Mouse (Mus musculus): ENCODE data around the gene Cmtm4. TPM values are rescaled to one million over a fixed set of nuclear protein-coding genes. Genes with fewer than 3 reads are reported as not detected.
"Not testable (repeated sequence)": the region's sequence is repeated elsewhere in the genome, so short reads cannot be mapped to it uniquely, and the experiment has no call there.

Cmtm4 gene
- polyA plus RNA-seq, 1 experiment = 45.7 TPM

DNA sequence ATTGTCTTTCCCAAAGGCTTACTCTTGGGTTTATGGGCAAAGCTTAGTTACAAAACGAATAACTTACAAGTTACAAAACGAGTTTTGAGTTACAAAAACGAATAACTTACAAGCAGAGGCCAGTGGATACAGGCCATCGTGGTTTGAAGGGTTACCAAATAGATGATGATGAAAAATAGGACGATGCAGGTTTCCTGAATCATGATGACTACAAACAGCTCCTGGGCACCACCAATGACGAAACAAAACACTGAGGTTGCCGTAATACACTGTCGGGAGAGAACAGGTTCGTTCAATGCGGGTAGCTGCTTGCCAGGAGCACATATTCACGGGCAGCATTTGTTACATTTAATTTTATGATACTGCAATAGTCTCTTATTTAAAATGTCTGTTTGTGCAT lies 90.6 kb downstream of the Cmtm4 start:
- H3K4me3 ChIP-seq (ENCODE audit: insufficient read depth, low read length) = no peak overlapping the region
- TF ChIP-seq POLR2A (IDR thresholded peaks at IDR 0.05; ENCODE audit: extremely low read depth, insufficient read depth, low read length) = no peak
- no peak for TF ChIP-seq CTCF (IDR thresholded peaks at IDR 0.05; ENCODE audit: extremely low read depth, insufficient read depth, low read length)
- no peak overlapping the region for H3K27ac ChIP-seq (ENCODE audit: insufficient read depth, low read length)
- H3K4me1 ChIP-seq (ENCODE audit: control insufficient read depth, insufficient read depth, low read length) = no peaks in the 10 kb centered on the region

- H3K4me3 ChIP-seq (ENCODE audit: insufficient read depth, low read length); H3K27ac ChIP-seq (ENCODE audit: insufficient read depth, low read length); H3K4me1 ChIP-seq (ENCODE audit: control insufficient read depth, insufficient read depth, low read length): not testable (repeated sequence)
Measured at GRCm38 (mm10) chr8:104302536-104302935, 93.1 kb downstream of the Cmtm4 start.

DNA sequence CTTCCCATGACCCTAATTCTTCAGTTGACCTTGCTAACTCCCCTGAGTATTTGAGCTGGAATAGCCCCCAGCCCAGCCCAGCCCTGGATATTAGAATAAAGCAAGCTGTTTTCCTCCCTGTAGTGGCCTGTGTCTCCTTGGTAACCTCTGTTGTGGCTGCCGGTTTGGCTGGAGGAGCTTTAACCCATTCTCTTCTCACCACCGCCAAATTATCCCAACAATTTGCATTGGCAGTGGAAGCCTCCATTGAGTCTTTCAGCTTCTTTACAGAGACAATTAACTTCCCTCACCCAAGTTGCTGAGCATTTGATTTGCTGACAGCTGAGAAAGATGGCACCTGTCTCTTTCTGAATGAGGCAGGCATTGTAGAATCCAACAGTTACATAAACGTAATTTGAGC lies 94.0 kb downstream of the Cmtm4 start:
- H3K4me1 ChIP-seq (ENCODE audit: control insufficient read depth, insufficient read depth, low read length); H3K4me3 ChIP-seq (ENCODE audit: insufficient read depth, low read length); H3K27ac ChIP-seq (ENCODE audit: insufficient read depth, low read length): not testable (repeated sequence)

Other genes with a start within 250 kb of the Cmtm4 start
- 24.7 and 25.0 TPM in 2 replicates for gene Bean1, start 225.4 kb downstream of the Cmtm4 start, polyA plus RNA-seq (2012; rRNA removed)
- gene Tk2, start 147.2 kb downstream of the Cmtm4 start, polyA plus RNA-seq (2012; rRNA removed) = 46.7 and 48.6 TPM in 2 replicates
- 11.4 and 12.4 TPM in 2 replicates for gene Cklf, start 144.9 kb downstream of the Cmtm4 start, polyA plus RNA-seq (2012; rRNA removed)
- gene Cmtm2a, start 102.6 kb downstream of the Cmtm4 start, polyA plus RNA-seq (2012; rRNA removed) = not detected in 2 replicates
- not detected in 2 replicates for gene Gm45711, start 85.7 kb downstream of the Cmtm4 start, polyA plus RNA-seq (2012; rRNA removed)
- gene Cmtm1, start 85.7 kb downstream of the Cmtm4 start, polyA plus RNA-seq (2012; rRNA removed) = not detected in 2 replicates
- gene Gm11020, start 74.2 kb downstream of the Cmtm4 start, polyA plus RNA-seq (2012; rRNA removed) = not detected in 2 replicates
- gene Cmtm2b, start 73.6 kb downstream of the Cmtm4 start, polyA plus RNA-seq (2012; rRNA removed) = not detected in 2 replicates
- 19.8 and 20.4 TPM in 2 replicates for gene Cmtm3, start 56.4 kb downstream of the Cmtm4 start, polyA plus RNA-seq (2012; rRNA removed)
- gene Dync1li2, start 47.2 kb upstream of the Cmtm4 start, polyA plus RNA-seq (2012; rRNA removed) = 161 and 170 TPM in 2 replicates
- 0.69 and 1.2 TPM in 2 replicates for gene Terb1, start 114.1 kb upstream of the Cmtm4 start, polyA plus RNA-seq (2012; rRNA removed)
- 75.4 and 76.2 TPM in 2 replicates for gene Nae1, start 138.8 kb upstream of the Cmtm4 start, polyA plus RNA-seq (2012; rRNA removed)
- 48.6 and 59.8 TPM in 2 replicates for gene Car7, start 138.9 kb upstream of the Cmtm4 start, polyA plus RNA-seq (2012; rRNA removed)
- 4.7 and 5.1 TPM in 2 replicates for gene Pdp2, start 195.6 kb upstream of the Cmtm4 start, polyA plus RNA-seq (2012; rRNA removed)
- not detected in 2 replicates for gene Cdh16, start 228.6 kb upstream of the Cmtm4 start, polyA plus RNA-seq (2012; rRNA removed)
- gene Rrad, start 235.5 kb upstream of the Cmtm4 start, polyA plus RNA-seq (2012; rRNA removed) = 2.4 and 2.9 TPM in 2 replicates
- 51.2 and 55.8 TPM in 2 replicates for gene Ciao2b, start 246.2 kb upstream of the Cmtm4 start, polyA plus RNA-seq (2012; rRNA removed)